Mouse (Mus musculus) R1 (cell line): Measurements from ENCODE around the gene Prr23a2.

Experiments
- DNase-seq: peaks from one replicate; pipeline ENCODE4 v3.0.0-alpha.2; 2018; ENCODE audit warnings: low read depth, low spot score

The Prr23a2 gene

GRCm38 (mm10) chr9:98856210-98856609 is at the start of gene Prr23a2:
TSS of gene Prr23a2 (plus strand) at chr9:98856494.
- DNase-seq = peak; percentile 95

GRCm38 (mm10) chr9:98807631-98808030 is 48.7 kb upstream of the Prr23a2 start:
- no peak for DNase-seq

GRCm38 (mm10) chr9:98809526-98809925 is 46.8 kb upstream of the Prr23a2 start:
- DNase-seq = peak; percentile 25

GRCm38 (mm10) chr9:98816066-98816465 is 40.2 kb upstream of the Prr23a2 start:
- DNase-seq = no peak

GRCm38 (mm10) chr9:98817592-98817991 is 38.7 kb upstream of the Prr23a2 start:
- no peak for DNase-seq

GRCm38 (mm10) chr9:98818971-98819370 is 37.3 kb upstream of the Prr23a2 start:
- no peak for DNase-seq

GRCm38 (mm10) chr9:98819481-98819880 is 36.8 kb upstream of the Prr23a2 start:
- DNase-seq = no peak

GRCm38 (mm10) chr9:98820461-98820860 is 35.8 kb upstream of the Prr23a2 start:
- DNase-seq = no peak

- DNase-seq = no peak
Measured at GRCm38 (mm10) chr9:98821067-98821466, 35.2 kb upstream of the Prr23a2 start.

GRCm38 (mm10) chr9:98823805-98824204 is 32.5 kb upstream of the Prr23a2 start:
- no peak for DNase-seq

GRCm38 (mm10) chr9:98829508-98829907 is 26.8 kb upstream of the Prr23a2 start:
- no peak for DNase-seq

GRCm38 (mm10) chr9:98837537-98838074 is 18.7 kb upstream of the Prr23a2 start:
- DNase-seq = no peak

- DNase-seq = peak; percentile 94
Measured at GRCm38 (mm10) chr9:98842117-98842516, 14.2 kb upstream of the Prr23a2 start, which contains the start of gene Prr23a1. TSS of gene Prr23a1 (plus strand) at chr9:98842503.

GRCm38 (mm10) chr9:98863463-98863862 is 7.2 kb downstream of the Prr23a2 start:
- DNase-seq = peak; percentile 83

- DNase-seq = peak; percentile 96
Measured at GRCm38 (mm10) chr9:98864571-98864970, 8.3 kb downstream of the Prr23a2 start, which contains the start of gene Prr23a3. TSS of gene Prr23a3 (plus strand) at chr9:98864767.

GRCm38 (mm10) chr9:98901486-98901885 is 45.2 kb downstream of the Prr23a2 start:
- no peak for DNase-seq

GRCm38 (mm10) chr9:98902819-98903218 is 46.5 kb downstream of the Prr23a2 start, which contains the start of gene 7420426K07Rik:
TSS of gene 7420426K07Rik (plus strand) at chr9:98903119.
- DNase-seq = peak; percentile 12
